8 mouse cellular contexts compared by ENCODE assay signal in the genomic region with DNA sequence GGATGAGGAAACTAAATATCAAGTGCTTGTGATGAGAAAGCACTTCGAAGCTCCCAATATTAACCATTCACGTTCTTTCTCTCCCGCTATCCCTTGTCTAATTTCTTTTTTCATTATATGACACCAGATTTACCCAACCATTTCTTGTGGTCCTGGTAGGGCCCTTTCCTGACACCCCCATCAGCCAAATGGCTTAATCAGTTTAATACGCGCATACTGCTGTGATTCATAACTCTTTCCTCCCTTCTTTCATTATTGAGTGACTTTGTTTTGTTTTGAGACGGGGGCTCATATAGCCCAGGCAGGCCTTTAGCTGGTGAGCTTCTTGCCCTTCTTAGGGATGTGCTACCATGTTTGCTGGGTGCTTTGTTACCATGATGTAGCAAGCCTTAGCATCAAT. TPM values are rescaled to one million over a fixed set of nuclear protein-coding genes. Genes with fewer than 3 reads are reported as not detected.
DNase-seq lines count a peak whose midpoint lies in the region; ATAC-seq and TF ChIP-seq lines count a peak whose summit lies in the region.

No protein-coding gene starts in this region.

- peak overlapping the region; percentile 83 for H3K9ac ChIP-seq in neural tube, embryonic 15.5 days (replicated peaks)

- no peaks in the 10 kb centered on the region for H3K27me3 ChIP-seq in limb, embryonic 10.5 days (ENCODE audit: low read depth, poor library complexity, severe bottlenecking)
- H3K27me3 ChIP-seq in neural tube, embryonic 15.5 days (replicated peaks): no peaks in the 10 kb centered on the region

- H3K4me1 ChIP-seq in lung, adult 2 months (ENCODE audit: control insufficient read depth, insufficient read depth, low read length): no peaks in the 10 kb centered on the region; the same call in 1 of the 2 replicates
- peaks cover 3% of the 10 kb centered on the region; the same call in 1 of the 2 replicates for H3K4me1 ChIP-seq in embryonic fibroblast, embryonic 13.5 days (ENCODE audit: control insufficient read depth, insufficient read depth, low read length)
- peaks cover 7% of the 10 kb centered on the region for H3K4me1 ChIP-seq in limb, embryonic 10.5 days
- peaks cover 23% of the 10 kb centered on the region for H3K4me1 ChIP-seq in neural tube, embryonic 15.5 days

- H3K27ac ChIP-seq in embryonic fibroblast, embryonic 13.5 days (ENCODE audit: insufficient read depth, low read length): peak overlapping the region; percentile 95
- H3K27ac ChIP-seq in limb, embryonic 10.5 days: peak overlapping the region; percentile 96
- peak overlapping the region; percentile 99 for H3K27ac ChIP-seq in neural tube, embryonic 15.5 days (replicated peaks)

- no peak for TF ChIP-seq POLR2A in lung, adult 2 months (IDR thresholded peaks at IDR 0.05; ENCODE audit: borderline replicate concordance, extremely low read depth, low read depth, low read length)
- no peak for TF ChIP-seq POLR2A in embryonic fibroblast, embryonic 13.5 days (IDR thresholded peaks at IDR 0.05; ENCODE audit: low read depth, low read length)

- no peaks in the 10 kb centered on the region for H3K9me3 ChIP-seq in limb, embryonic 10.5 days (replicated peaks)
- H3K9me3 ChIP-seq in neural tube, embryonic 15.5 days (replicated peaks): no peaks in the 10 kb centered on the region

- peak overlapping the region; percentile 74 for H3K4me2 ChIP-seq in neural tube, embryonic 15.5 days

- TF ChIP-seq CTCF in lung, adult 2 months (IDR thresholded peaks at IDR 0.05; ENCODE audit: insufficient read depth, low read length): no peak
- no peak for TF ChIP-seq CTCF in embryonic fibroblast, embryonic 13.5 days (IDR thresholded peaks at IDR 0.05; ENCODE audit: borderline replicate concordance, insufficient read depth, low read length)

- ATAC-seq in neural tube, embryonic 15.5 days (ENCODE audit: low FRiP score): no peak

- peaks cover 30% of the 10 kb centered on the region for H3K36me3 ChIP-seq in limb, embryonic 10.5 days
- peaks cover 14% of the 10 kb centered on the region for H3K36me3 ChIP-seq in neural tube, embryonic 15.5 days

- H3K4me3 ChIP-seq in lung, adult 2 months (replicated peaks; ENCODE audit: extremely low read depth, low read depth, low read length): peak overlapping the region; percentile 95
- H3K4me3 ChIP-seq in embryonic fibroblast, embryonic 13.5 days (ENCODE audit: insufficient read depth, low read length): peak overlapping the region; percentile 71
- H3K4me3 ChIP-seq in limb, embryonic 10.5 days: peak overlapping the region; percentile 74
- peak overlapping the region; percentile 92 for H3K4me3 ChIP-seq in neural tube, embryonic 15.5 days (replicated peaks)

- no peak for DNase-seq in lung, adult 2 months
- DNase-seq in lung, postnatal 4 days: no peak
- DNase-seq in limb, embryonic 10.5 days (ENCODE audit: low spot score): no peak
- no peak for DNase-seq in thymus, postnatal 10 days (ENCODE audit: low spot score in 2 of 2)
- DNase-seq in frontal cortex, postnatal 10 days (ENCODE audit: low spot score in 2 of 2): no peak
- no peak for DNase-seq in ovary, adult 18-20 months (ENCODE audit: low spot score)

- WGBS in lung, adult 2 months: 33% methylated on average over 6 of the region's 6 CpGs
- 42% methylated on average over 6 of the region's 6 CpGs for WGBS in limb, embryonic 10.5 days
- WGBS in neural tube, embryonic 15.5 days: 24% methylated on average over 6 of the region's 6 CpGs

RNA-seq across cellular contexts. Expression of gene Rnf6, which starts 0.4 kb away (rescaled TPM):
- 15.7 and 25.9 TPM in 2 replicates for polyA plus RNA-seq in lung, adult 2 months (2012; rRNA removed)
- 68.8 and 72.9 TPM in 2 replicates for polyA plus RNA-seq in embryonic fibroblast, embryonic 13.5 days (2011; ENCODE audit: insufficient read length, low read depth, missing spikeins)
- polyA plus RNA-seq in limb, embryonic 10.5 days (2016; fragmentation: Nextera tagmentation; extraction: Ambion mirVana): 23.4 and 29.1 TPM in 2 replicates
- polyA plus RNA-seq in neural tube, embryonic 15.5 days (2015; fragmentation: Nextera tagmentation; extraction: Ambion mirVana): 29.2 and 38.0 TPM in 2 replicates

RNA-seq across cellular contexts. Expression of gene Cdk8, which starts 9.3 kb away (rescaled TPM):
- 28.4 and 33.8 TPM in 2 replicates for polyA plus RNA-seq in lung, adult 2 months (2012; rRNA removed)
- 53.0 and 54.3 TPM in 2 replicates for polyA plus RNA-seq in embryonic fibroblast, embryonic 13.5 days (2011; ENCODE audit: insufficient read length, low read depth, missing spikeins)
- polyA plus RNA-seq in limb, embryonic 10.5 days (2016; fragmentation: Nextera tagmentation; extraction: Ambion mirVana): 25.8 and 26.1 TPM in 2 replicates
- 17.8 and 18.1 TPM in 2 replicates for polyA plus RNA-seq in neural tube, embryonic 15.5 days (2015; fragmentation: Nextera tagmentation; extraction: Ambion mirVana)

RNA-seq across cellular contexts. Expression of gene 1700001J03Rik, which starts 36.6 kb away (rescaled TPM):
- polyA plus RNA-seq in lung, adult 2 months (2012; rRNA removed): 0.85 and 0.92 TPM in 2 replicates
- polyA plus RNA-seq in embryonic fibroblast, embryonic 13.5 days (2011; ENCODE audit: insufficient read length, low read depth, missing spikeins): not detected in 2 replicates
- not detected in 2 replicates for polyA plus RNA-seq in limb, embryonic 10.5 days (2016; fragmentation: Nextera tagmentation; extraction: Ambion mirVana)
- not detected in 2 replicates for polyA plus RNA-seq in neural tube, embryonic 15.5 days (2015; fragmentation: Nextera tagmentation; extraction: Ambion mirVana)

RNA-seq across cellular contexts. Expression of gene Gm6309, which starts 51.2 kb away (rescaled TPM):
- polyA plus RNA-seq in lung, adult 2 months (2012; rRNA removed): not detected in 2 replicates
- polyA plus RNA-seq in embryonic fibroblast, embryonic 13.5 days (2011; ENCODE audit: insufficient read length, low read depth, missing spikeins): not detected in 2 replicates
- not detected in 2 replicates for polyA plus RNA-seq in limb, embryonic 10.5 days (2016; fragmentation: Nextera tagmentation; extraction: Ambion mirVana)
- polyA plus RNA-seq in neural tube, embryonic 15.5 days (2015; fragmentation: Nextera tagmentation; extraction: Ambion mirVana): not detected in 2 replicates
